Mouse (Mus musculus): ENCODE results near the gene Magi2.
"Not testable (repeated sequence)": the region's sequence is repeated elsewhere in the genome, so short reads cannot be mapped to it uniquely, and the experiment has no call there.

Gene Magi2

DNA sequence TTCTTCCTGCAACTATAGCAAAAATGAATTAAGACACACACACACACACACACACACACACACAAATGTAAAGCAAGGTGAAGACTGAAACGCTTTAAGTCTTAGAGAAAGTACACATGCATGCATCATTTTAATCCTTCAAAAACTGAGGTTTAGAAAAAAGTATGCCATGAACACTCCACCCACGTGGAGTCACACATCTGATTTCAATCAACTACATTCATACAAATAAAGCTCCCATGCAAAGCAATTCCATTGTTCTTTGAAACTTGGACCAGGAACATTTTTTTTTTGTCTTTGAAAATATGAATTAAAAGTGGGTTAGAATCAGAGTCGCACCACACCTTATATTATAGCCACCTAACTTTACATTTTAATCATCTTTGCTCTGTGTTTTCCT, 1032.9 kb downstream of the Magi2 start:
- DNase-seq: no peak

DNA sequence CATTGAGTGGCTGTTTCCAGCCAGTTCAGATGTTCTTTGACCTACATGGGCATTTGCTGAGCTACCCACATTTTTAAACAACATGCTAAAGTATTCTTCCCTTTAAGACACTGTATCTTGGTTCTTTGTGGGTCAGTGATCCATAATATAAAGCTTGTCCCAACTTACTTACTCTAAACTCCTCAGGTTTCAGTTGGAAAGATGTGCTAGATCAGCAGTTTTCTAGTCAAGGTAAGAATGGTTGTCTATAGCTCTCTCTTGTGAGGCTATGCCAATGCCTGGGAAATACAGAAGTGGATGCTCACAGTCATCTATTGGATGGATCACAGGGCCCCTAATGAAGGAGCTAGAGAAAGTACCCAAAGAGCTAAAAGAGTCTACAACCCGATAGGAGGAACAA, 1045.8 kb downstream of the Magi2 start:
- not testable (repeated sequence) for DNase-seq

DNA sequence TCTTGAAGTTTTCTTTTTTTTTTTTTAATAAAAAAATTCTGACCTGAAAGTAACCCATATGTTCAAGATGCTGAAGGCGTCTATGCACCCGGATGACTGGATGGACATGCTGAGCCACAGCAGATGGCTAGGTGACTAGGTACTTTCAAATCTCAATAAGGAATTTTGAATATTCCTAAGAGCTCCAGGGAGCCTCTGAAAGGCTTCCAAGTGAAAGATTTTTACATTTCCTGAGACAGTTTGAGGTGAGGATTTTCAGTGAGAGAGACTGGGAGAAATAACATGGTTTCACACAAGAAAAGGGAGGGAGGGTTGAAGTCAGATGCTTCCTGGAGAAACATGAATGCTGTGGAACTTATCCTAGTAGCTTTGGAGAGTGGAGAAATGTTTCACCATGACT, 1048.8 kb downstream of the Magi2 start:
- DNase-seq: no peak

DNA sequence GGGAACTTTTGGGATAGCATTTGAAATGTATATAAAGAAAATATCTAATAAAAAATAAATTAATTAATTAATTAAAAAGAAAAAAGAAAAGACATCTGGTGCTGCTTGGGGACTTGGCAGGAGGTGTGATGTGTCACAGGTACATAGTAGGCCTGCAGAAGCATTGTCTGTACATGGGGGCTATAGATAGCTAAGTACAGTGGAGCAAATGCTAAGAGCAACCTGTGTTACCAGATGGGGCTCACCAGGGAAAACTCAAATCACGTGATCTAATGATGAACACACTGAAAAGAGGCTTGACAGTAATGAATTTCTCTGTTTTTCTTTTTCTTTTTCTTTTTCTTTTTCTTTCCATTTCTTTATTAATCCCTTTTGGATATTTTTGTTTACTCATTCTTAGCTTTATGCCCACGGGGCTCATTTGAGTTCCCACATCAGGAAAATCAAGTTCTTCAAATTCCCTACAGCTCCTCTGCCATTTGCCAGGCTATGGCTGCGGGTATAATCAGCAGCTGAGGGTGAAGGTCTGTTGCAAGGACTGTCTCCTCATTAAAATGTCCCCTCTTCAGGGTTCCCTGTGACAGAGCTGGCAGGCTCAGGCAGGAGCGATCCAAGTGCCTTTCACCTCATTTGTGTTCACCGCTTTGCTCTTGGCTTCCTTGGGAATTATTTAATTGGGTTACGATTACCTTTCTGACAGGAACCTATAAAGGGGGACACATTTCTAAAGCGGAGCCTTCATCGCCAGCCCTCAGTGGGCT, 1058.4 kb downstream of the Magi2 start:
- DNase-seq: no peak

DNA sequence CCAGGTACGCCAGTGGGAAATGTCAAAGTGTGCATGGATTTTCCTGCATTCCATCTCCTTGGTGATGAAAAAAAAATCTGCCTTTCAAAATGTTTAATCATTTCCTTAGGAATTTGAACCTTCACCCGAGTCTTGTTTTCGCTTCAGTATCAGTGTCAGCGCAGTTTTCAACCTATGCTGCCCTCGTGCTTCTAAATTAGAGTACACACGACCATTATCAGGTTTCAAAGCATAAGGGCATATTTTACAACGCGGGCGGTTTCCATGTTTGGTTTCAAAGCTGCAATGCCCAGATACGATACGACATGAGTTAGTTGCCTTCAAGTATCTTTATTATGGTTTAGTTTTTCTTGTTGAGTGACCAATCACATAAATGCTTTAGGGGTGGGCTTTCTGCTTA, 1067.7 kb downstream of the Magi2 start:
- DNase-seq: no peak

DNA sequence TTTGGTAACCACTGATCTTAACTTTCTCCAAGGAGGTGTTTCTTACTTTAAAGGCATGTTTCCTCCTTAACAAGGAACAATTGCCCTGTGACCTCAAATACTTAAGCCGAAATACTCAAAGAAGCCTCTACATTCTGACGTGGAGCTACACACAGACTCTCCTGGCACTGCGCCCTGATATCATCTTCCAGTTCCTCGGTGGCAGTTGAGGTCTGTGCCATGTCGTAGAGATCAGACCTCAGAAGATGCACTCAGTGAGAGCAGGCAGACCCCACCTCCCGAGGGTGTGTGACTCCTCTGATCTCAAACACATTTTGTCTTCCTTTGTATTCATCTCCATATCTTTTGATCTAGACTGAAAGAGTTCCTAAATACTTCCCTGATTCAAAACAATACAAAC, 1073.0 kb downstream of the Magi2 start:
- no peak for DNase-seq

DNA sequence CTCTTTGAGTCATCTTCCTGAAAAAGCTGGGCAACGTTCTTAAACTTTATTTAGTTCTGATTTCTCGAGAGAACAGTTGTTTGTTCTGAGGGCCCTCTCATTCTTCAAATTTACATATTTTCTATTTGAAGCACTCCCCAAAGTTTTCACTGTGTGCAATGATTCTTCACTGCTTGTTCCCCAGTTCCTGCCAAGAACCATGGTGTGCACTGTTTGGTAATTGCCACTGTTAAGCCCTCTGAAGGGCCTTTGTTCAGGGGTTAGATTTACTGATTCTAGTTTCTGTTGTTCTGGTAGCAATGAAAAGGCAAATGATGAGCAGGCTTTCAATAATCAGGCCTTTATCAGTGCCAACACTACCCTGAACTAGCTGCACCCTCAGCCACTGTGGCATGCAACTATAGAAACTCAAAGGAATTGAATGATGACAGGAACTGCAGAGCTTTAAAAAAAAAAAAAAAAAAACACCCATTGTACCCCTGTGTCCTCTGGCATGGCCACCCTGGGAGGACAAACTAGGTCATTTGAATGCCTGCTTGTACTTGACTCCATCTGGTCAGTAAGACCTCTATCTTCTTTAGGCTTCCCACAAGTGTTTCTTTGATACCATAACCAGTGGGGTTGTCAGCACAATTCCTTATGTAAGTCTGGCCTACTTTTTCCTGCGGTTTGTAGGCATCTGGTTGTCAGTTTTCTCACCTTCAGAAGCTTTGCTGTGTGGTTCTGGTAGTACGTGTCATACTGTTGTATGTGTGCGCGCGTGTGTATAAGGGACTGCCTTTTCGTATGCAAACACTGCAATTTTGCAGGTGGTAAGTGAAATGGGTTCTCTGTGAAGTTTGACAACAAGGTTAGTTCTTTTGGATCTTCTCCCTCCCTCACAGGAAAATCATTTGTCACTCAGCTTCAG, 1076.5 kb downstream of the Magi2 start:
- DNase-seq: no peak

DNA sequence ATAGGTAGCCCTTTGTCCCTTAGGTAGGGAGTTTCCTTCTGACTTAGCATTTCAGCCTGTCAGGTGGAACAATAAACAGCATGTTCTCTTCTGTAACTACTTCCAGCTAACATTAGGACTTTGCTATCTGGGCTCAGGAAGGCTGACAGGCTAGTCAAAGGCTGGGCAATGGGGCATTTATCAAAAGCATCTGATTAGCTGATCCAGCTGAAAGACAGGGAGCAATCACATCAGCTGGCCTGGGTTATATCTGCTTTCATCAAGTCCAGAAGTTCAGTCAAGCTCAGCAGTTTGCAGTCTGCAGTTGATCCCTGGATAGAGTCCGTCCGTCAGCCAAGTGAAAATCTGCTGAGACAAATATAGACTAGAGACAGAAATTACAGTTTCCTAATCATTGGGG, 1094.1 kb downstream of the Magi2 start:
- DNase-seq: no peak

DNA sequence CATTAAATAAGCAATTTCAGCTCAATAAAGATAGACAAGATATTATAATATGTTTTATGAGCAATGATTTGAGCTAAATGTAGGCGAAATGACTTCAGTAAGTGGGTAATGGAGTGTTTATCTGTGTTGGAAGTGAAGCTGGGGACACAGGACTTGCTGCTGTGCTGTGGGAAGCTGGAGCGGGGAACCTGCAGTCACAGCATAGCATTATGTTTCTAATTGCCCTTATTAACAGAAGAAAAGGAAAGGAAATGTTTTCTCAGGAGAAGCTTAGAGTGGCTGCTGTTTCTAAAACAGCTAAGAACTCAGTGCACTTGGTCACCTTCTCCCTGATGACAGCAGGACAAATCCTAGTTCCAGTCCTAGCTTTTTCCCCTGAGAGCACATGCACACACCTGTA, 1098.5 kb downstream of the Magi2 start:
- DNase-seq: no peak

DNA sequence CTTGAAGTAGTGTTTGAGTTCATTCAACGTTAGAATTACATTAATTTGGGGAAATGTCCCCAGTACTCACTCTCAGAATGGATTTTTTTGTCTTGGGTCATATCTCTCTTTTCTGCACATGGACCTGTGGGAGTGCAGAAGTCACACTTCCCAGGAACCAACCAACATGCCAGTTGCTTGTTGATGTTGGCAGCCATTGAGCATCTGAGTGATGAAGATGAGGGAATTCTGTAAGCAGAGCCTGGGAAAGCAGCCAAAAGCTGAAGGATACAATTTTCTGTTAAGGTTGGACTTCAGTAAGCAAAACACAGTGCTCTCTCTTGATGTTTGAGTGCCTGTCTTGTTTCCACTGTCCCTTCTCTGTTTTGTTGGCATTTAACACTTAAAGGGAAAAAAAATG, 1102.1 kb downstream of the Magi2 start:
- no peak for DNase-seq

DNA sequence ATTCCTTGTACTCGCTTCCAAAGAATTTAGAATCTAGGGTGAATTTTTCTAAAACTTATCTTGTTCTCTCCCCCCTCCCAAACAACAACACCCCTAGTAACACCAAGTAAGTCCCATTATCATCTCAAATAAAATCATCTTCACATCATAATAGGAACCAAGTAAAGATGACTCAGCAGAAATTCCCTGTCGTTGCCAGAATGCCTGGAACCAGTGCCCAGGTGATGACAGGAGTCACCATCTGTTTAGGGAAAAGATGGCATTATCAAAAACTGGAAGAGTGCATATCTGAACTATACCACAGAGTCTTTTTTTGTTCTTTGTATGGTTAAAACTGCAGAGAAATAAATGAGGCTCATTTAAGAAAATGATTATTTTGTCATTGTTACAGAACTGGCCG, 1103.2 kb downstream of the Magi2 start:
- DNase-seq: no peak

DNA sequence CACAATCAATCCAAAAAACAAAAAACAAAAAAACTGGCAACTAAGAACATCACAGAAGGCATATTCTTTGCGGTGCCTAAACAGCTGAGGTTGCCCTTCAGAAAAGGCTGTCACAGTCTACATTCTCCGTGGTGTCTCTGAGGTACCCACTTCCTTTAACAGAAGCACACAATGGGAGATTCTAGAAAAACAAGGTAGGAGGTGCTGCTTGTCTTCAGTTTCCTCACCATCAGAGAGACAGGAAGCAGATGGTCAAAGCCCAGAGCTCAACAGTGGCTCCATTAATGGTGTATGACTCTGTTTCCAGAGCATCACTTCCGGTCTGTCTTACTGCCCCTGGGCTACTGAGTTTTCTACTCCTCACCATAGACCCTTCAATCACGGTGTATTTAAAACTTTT, 1105.7 kb downstream of the Magi2 start:
- DNase-seq: no peak

DNA sequence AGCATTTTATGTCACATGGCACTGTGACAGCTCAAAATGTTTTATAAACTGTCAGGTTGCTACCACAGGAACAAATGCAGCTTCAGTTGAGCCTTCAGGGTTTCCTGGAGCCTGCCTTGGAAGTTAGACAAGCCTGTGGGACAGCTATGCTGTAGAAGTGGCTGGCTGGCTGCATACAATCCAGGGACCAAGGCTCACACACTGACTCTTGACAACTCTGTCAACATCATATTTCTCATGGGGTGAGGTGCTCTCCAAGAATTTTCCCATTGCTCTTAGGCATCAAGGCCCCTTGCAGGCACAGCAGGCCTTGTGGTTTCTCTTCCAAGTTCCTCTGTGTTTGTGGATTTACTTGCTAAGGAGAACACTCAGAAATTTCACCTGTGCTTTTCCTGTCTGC, 1107.7 kb downstream of the Magi2 start:
- DNase-seq: no peak

DNA sequence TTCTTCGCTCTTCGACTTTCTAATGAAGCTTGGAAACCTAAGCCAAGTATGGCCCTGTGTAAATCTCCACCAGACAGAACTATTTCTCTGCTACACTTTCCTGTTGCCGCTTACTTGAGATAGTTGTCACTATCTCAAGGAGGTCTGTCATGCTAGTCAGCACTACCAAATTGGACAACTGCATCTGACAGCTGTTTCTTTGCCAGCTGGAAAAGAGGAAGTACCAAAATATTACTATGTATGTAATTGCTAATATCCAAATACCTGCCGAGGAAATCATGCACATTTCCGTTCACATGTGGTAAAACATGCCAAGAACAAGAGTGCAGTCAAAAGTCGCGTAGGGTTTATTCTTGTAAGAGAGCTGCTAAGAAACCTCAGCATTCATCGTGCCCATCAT, 1126.1 kb downstream of the Magi2 start:
- no peak for DNase-seq

DNA sequence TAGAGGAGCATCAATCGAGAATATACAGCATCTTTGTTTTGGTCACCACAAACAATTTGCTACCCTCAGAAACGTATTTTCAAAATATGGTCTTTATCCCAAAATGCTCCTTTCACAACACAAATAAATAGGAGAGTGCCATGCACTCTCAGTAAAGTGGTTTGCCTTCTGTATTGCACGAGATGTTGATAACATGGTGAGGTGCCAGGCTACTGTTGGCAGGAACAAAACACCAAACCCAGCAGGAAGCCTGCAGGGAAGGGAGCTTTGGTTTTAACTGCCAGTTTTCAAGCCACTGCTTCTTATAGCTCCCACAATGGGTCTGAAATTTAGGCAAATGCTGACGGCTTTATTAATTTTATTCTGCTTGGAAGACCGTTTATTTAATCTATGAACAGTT, 1131.6 kb downstream of the Magi2 start:
- DNase-seq: no peak

DNA sequence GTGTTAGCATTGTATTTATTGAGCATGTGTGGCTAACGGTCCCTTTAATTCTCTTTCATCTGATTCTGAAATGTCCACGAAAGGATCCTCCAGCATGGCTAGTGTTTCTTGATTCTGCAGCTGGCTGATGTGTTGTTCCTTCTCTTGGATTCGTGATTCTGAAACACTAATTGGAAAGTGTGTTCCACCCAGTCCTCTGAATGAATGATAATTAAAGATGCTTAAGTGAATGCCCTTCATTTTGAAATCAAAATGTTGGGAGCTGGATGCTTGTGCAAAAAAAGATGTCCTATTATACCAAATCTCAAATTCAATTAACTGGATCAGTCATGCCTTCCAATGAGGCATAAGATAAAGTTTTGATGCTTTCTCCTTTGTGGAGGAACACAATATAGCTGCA, 1132.2 kb downstream of the Magi2 start:
- DNase-seq: no peak

DNA sequence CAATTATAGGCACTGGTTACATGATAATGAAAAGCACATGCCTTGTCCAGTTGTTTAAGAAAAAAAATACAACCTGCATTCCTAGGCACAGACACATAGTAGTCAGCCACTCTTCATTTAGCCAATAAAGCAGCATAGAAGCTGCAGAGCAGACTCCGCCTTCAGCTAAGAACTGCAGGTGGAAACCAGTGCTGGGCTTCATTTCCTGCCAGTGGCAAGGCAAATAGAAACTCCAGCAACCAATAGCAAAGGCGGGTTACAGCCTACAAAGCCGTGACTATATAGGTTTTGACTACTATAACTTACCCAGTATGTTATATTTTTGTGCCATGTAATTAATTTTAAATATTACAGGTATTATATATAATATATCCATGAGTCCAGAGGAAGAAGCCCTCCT, 1135.3 kb downstream of the Magi2 start:
- no peak for DNase-seq

DNA sequence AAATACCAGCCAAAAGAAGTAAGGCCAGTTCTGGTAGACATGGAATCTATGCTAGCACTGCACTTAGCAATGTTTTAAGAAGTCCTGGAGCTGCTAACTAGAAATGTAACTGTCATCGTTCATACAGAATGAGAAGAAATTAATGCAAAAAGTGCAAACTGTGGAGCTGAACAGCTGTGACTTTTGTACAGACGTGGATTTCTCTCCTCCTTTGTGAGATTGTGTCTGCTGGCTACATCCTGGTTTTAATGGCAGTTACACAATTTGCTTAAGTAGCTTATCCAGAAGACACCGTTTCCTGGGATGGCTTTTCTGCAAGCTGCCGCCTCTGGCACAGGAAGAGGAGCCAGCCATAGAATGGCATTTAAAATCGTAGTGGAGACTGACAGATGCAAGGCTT, 1136.4 kb downstream of the Magi2 start:
- DNase-seq: no peak

DNA sequence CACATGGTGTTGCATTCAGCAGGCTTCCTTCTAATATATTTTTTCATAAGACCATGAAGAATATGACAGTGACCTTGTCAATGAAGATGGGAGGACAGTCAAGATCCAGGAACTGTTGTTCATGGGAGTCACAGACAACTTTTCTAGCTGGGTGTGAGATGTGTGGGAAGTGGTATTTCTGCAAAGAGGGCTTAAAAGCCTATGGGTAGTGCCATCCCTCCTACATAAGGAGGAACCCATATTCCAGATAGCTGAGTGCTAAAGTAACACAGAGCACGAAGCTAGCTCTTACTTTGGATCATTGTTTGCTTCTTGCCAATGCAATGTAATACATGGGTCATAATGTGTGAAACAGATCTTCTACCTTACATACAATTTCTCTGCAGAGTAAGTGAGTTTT, 1146.8 kb downstream of the Magi2 start:
- DNase-seq: no peak

DNA sequence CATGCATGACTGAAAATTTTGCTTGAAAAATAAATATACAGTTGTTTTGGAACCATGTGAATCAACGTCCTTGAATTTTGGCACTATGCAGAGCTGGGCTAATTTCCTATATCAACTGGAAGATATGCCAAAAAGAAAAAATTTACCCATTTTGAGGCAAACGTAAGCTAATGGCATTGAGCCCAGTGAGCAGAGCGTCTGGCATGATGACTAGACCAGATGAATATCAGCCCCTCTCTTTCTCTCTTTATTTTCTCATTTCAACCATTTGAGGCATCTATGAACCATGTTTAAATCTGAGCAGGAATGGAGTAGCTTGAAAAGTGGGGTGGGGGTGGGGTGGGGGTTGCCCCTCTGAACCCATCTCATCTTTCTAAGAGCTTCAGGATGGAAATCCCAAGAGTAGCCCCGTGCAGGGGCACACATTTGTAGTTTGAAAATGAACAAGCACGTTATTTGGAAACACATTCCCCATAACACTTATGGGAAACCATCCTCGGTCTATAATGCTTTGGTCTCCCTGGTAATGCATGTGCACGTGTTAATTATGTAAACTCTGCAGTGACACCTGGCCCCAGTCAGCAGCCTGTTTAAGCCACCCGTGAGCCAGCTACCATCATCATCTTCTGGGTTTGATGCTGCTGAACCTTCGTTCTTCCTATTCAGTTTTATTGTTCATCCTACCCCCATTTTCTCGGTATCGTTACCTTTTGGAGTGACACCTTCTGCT, 1151.4 kb downstream of the Magi2 start:
- no peak for DNase-seq

DNA sequence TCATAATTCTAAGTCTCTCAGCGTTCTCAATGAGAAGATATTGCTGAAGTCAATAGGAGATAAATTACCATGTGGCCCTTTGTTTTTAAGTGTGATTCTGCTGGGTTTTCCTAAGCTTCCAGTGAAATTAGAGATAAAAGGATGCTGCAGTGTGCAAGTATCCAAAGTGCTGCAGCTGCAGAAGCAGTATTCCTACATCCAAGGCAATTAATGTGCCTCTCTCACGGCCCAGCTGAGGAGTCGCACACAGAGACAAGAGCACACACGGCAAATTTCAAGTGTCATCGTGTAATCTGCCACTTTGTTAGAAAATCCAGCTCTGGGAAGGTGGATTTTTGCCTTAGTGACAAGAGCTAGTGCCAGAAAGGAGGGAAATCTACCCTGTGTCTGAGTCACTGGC, 1177.7 kb downstream of the Magi2 start:
- DNase-seq: no peak

DNA sequence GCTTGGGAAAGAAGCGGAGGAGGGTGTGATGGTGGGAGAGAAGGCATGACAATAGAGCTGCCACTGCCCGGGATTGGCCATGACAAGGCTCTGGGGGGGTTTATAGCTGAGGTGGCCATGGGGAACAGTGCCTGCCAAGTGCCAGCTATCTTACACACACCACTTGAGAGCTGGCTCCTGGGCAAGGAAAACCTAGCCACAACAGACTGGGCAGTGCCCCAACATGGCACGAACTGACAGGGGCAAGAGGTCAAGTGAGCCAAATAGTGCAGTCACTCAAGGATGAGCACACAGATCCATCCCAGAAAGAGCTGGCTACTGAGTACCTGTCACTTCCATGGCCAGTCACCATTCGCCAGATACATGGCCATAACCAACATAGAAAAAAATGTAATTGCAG, 1179.8 kb downstream of the Magi2 start:
- no peak for DNase-seq

DNA sequence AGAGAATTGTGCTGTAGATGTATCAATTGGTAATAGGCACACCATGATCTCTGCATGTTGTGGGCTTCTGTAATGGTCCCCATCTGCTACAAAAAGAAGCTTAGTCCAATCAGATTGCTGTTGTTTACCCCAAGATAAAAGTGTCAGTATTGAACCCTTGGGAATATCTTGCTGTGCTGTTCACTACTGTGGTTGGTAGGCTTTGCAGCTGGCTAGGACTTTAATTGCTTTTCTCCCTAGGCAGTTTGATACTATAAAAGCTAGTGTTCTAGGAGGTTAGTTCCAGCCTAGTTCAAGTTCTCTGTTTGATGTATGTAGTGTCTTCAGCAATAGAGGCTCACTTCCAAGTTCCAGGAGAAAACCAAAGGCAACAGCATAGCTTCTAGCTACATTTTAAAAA, 1188.5 kb downstream of the Magi2 start:
- no peak for DNase-seq

DNA sequence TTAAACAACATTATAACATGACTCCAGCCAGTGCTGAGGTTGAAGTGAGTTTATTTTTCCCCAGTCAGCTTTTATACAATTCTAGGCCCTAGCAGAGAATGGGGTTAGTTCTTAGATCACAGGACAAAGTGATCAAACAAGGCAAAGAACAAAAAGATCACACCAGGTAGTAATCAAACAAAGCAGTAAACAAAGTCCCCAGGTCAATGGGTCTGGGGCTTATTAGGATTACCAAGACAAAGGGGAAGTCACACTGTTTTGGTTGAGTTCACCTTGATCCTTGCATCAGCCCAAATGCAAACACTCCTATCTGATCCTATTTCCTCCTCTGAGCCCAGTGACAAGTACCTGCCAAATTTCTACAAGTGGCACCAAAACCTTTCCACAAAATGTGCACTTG, 1190.5 kb downstream of the Magi2 start:
- no peak for DNase-seq
